Mouse (Mus musculus): ENCODE data around the gene Tubg1. TPM values are rescaled to one million over a fixed set of nuclear protein-coding genes. Genes with fewer than 3 reads are reported as not detected.

Tubg1 gene
- total and polyA plus RNA-seq, 3 experiments: 17.2 to 23.6 (median 22.7) TPM

DNA sequence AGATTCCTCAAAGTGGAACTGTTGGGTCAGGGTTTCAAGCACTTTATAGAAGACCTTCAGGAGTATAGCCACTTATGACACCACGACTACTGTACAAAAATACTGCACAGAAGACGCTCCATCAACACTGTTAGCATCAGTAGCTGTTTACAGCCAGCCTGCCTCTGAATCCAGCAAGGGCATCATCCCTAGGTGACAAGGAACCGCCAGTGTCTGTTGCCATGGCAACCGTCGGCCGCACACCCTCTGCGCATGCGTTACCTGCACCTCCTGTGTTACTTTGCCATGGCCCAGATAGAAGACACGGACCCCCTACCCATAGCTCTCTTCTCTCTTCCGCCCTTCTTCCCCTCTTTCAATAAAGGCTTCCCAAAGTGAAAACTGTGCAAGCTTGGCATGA lies 26.6 kb downstream of the Tubg1 start:
- TF ChIP-seq POLR2A (IDR thresholded peaks at IDR 0.05; ENCODE audit: insufficient read depth, low read depth, low read length): no peak
- TF ChIP-seq CTCF (IDR thresholded peaks at IDR 0.05): no peak
- TF ChIP-seq EP300 (IDR thresholded peaks at IDR 0.05; ENCODE audit: insufficient read depth, low read depth, low read length): no peak
- Histone ChIP-seq H3K27me3 (ENCODE audit: control insufficient read depth, insufficient read depth, low read length) (no peaks in the 10 kb centered on the region), H3K4me3 (no peak overlapping the region), H3K79me2 (replicated peaks; ENCODE audit: control insufficient read depth, insufficient read depth, low read length) (no peaks in the 10 kb centered on the region), H3K36me3 (ENCODE audit: control insufficient read depth, insufficient read depth, low read length) (no peaks in the 10 kb centered on the region), H3K9ac (ENCODE audit: low read depth, low read length) (no peak overlapping the region), H3K27ac (no peak overlapping the region), H3K4me1 (ENCODE audit: control insufficient read depth, insufficient read depth, low read length) (no peaks in the 10 kb centered on the region; the same call in 1 of the 2 replicates)
- intact Hi-C loops (cut with DNase I): no loop called here
- WGBS: 56% methylated on average over 10 of the region's 10 CpGs
- DNase-seq: no peak

- no peak for TF ChIP-seq POLR2A (IDR thresholded peaks at IDR 0.05; ENCODE audit: insufficient read depth, low read depth, low read length)
- no peak for TF ChIP-seq EP300 (IDR thresholded peaks at IDR 0.05; ENCODE audit: insufficient read depth, low read depth, low read length)
- no peak for TF ChIP-seq CTCF (IDR thresholded peaks at IDR 0.05)
- intact Hi-C loops (cut with DNase I): no loop called here
These were observed 29.0 kb downstream of the Tubg1 start for GRCm38 (mm10) chr11:101148751-101149150.

DNA sequence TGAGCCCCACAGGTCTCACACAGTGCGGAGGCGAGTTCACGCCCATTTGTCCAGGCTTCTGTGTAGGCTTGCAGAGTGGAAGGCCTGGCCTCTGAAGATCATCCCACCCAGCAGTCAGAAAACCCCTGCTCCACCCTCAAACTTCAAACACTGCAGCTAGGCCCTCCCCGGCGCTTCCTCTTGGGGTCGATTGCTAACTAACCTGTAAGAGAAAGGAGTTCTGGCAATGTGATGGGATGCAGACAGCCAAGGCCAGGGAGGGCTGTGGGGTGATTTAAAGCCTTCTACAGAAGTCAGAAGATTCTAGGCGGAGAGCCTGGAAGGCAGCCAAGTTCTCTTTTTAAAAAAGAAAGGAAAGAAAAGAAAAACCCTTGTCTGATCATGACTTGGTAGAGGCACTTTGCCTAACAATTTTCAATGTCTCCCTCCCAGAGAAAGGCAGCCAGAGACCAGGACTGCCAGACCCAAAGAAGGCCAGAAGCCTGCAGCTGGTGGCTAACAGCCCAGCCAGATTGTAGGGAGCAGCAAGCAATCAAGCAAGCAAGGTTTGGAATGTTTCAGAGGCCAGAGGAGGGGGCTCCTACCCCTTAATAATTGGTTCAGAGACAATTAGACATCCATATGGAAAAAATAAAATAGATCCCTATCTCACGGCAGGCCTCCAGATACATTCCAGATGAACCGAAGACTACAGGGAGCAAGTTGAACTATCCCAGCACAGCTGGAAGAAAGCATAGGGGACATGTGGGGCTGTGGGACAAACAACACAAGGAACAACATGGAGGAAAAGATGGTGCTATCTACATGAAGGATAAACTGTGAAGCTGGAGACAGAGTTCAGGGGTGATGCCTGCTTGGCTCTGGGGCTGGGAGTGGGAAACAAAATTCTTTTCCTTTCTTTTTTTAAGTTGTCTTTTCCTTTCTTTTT lies 29.7 kb downstream of the Tubg1 start:
- Histone ChIP-seq H3K36me3 (ENCODE audit: control insufficient read depth, insufficient read depth, low read length) (no peaks in the 10 kb centered on the region), H3K4me1 (ENCODE audit: control insufficient read depth, insufficient read depth, low read length) (no peaks in the 10 kb centered on the region), H3K9ac (ENCODE audit: low read depth, low read length) (no peak overlapping the region), H3K27me3 (ENCODE audit: control insufficient read depth, insufficient read depth, low read length) (no peaks in the 10 kb centered on the region), H3K79me2 (replicated peaks; ENCODE audit: control insufficient read depth, insufficient read depth, low read length) (no peaks in the 10 kb centered on the region), H3K27ac (peak overlapping the region; percentile 54), H3K4me3 (no peak overlapping the region)
- intact Hi-C loops (cut with DNase I): no loop called here
- DNase-seq: peak; percentile 53 to 59
- 56% methylated on average over 9 of the region's 9 CpGs for WGBS
- TF ChIP-seq CTCF (IDR thresholded peaks at IDR 0.05) (no peak), EP300 (IDR thresholded peaks at IDR 0.05; ENCODE audit: insufficient read depth, low read depth, low read length) (no peak), POLR2A (IDR thresholded peaks at IDR 0.05; ENCODE audit: insufficient read depth, low read depth, low read length) (no peak)

More at GRCm38 (mm10) chr11:101148751-101149150, 29.0 kb downstream of the Tubg1 start:
- Histone ChIP-seq H3K79me2 (replicated peaks; ENCODE audit: control insufficient read depth, insufficient read depth, low read length) (no peaks in the 10 kb centered on the region), H3K27me3 (ENCODE audit: control insufficient read depth, insufficient read depth, low read length) (no peaks in the 10 kb centered on the region), H3K9ac (ENCODE audit: low read depth, low read length) (no peak overlapping the region), H3K4me3 (no peak overlapping the region), H3K36me3 (ENCODE audit: control insufficient read depth, insufficient read depth, low read length) (no peaks in the 10 kb centered on the region), H3K27ac (peak overlapping the region; percentile 54), H3K4me1 (ENCODE audit: control insufficient read depth, insufficient read depth, low read length) (no peaks in the 10 kb centered on the region)
- 81% methylated on average over 10 of the region's 10 CpGs for WGBS
- no peak for DNase-seq

DNA sequence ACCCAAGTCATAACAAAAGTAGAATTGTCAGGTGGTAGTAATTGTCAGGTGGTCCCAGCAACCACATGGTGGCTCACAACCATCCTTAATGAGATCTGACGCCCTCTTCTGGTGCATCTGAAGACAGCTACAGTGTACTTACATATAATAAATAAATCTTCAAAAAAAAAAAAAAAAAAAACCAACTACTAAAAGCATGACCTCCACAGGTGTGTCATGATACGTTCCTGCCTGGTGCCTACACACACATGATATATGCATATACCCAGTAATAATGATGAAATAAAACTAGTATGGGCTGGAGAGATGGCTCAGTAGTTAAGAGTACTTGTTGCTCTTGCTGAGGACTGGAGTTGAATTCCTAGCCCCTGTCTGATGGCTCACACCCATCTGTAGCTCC lies 31.3 kb downstream of the Tubg1 start:
- intact Hi-C loops (cut with DNase I): no loop called here
- no peak for DNase-seq
- no peak overlapping the region for H3K27ac ChIP-seq
- no peak overlapping the region for H3K9ac ChIP-seq (ENCODE audit: low read depth, low read length)
- TF ChIP-seq CTCF (IDR thresholded peaks at IDR 0.05) (0 out of 2 replicates have a peak, but pooled peaks have one; percentile 5), POLR2A (IDR thresholded peaks at IDR 0.05; ENCODE audit: insufficient read depth, low read depth, low read length) (no peak)
- H3K36me3 ChIP-seq (ENCODE audit: control insufficient read depth, insufficient read depth, low read length): no peaks in the 10 kb centered on the region
- H3K27me3 ChIP-seq (ENCODE audit: control insufficient read depth, insufficient read depth, low read length): no peaks in the 10 kb centered on the region
- no peak overlapping the region for H3K4me3 ChIP-seq
- H3K79me2 ChIP-seq (replicated peaks; ENCODE audit: control insufficient read depth, insufficient read depth, low read length): no peaks in the 10 kb centered on the region
- H3K4me1 ChIP-seq (ENCODE audit: control insufficient read depth, insufficient read depth, low read length): peaks cover under 1% of the 10 kb centered on the region; the same call in 1 of the 2 replicates
- 59% methylated on average over 2 of the region's 2 CpGs for WGBS

GRCm38 (mm10) chr11:101152825-101153224 lies 33.1 kb downstream of the Tubg1 start:
- no peaks in the 10 kb centered on the region for H3K79me2 ChIP-seq (replicated peaks; ENCODE audit: control insufficient read depth, insufficient read depth, low read length)
- no peak for DNase-seq
- no peak overlapping the region for H3K9ac ChIP-seq (ENCODE audit: low read depth, low read length)
- H3K27me3 ChIP-seq (ENCODE audit: control insufficient read depth, insufficient read depth, low read length): no peaks in the 10 kb centered on the region
- no peaks in the 10 kb centered on the region for H3K36me3 ChIP-seq (ENCODE audit: control insufficient read depth, insufficient read depth, low read length)
- intact Hi-C loops (cut with DNase I): no loop called here
- H3K27ac ChIP-seq: no peak overlapping the region
- H3K4me3 ChIP-seq: no peak overlapping the region
- TF ChIP-seq EP300 (IDR thresholded peaks at IDR 0.05; ENCODE audit: insufficient read depth, low read depth, low read length) (no peak), CTCF (IDR thresholded peaks at IDR 0.05) (no peak), POLR2A (IDR thresholded peaks at IDR 0.05; ENCODE audit: insufficient read depth, low read depth, low read length) (no peak)
- 88% methylated on average over 1 of the region's 1 CpGs for WGBS
- H3K4me1 ChIP-seq (ENCODE audit: control insufficient read depth, insufficient read depth, low read length): peaks cover 1% of the 10 kb centered on the region; the same call in 1 of the 2 replicates

- no peaks in the 10 kb centered on the region for H3K27me3 ChIP-seq (ENCODE audit: control insufficient read depth, insufficient read depth, low read length)
- H3K27ac ChIP-seq: no peak overlapping the region
- H3K9ac ChIP-seq (ENCODE audit: low read depth, low read length): no peak overlapping the region
- H3K4me1 ChIP-seq (ENCODE audit: control insufficient read depth, insufficient read depth, low read length): peaks cover 1% of the 10 kb centered on the region; the same call in 1 of the 2 replicates
- H3K36me3 ChIP-seq (ENCODE audit: control insufficient read depth, insufficient read depth, low read length): no peaks in the 10 kb centered on the region
- no peak for DNase-seq
- no peak overlapping the region for H3K4me3 ChIP-seq
- intact Hi-C loops (cut with DNase I): no loop called here
- no peaks in the 10 kb centered on the region for H3K79me2 ChIP-seq (replicated peaks; ENCODE audit: control insufficient read depth, insufficient read depth, low read length)
- TF ChIP-seq POLR2A (IDR thresholded peaks at IDR 0.05; ENCODE audit: insufficient read depth, low read depth, low read length) (no peak), EP300 (IDR thresholded peaks at IDR 0.05; ENCODE audit: insufficient read depth, low read depth, low read length) (no peak), CTCF (IDR thresholded peaks at IDR 0.05) (no peak)
These were observed 34.9 kb downstream of the Tubg1 start for GRCm38 (mm10) chr11:101154648-101155047.

Measured in heart, adult 2 months (tissue).